Mouse (Mus musculus) forebrain, postnatal 0 days (tissue): ENCODE measurements around the gene Inhba. TPM values are rescaled to one million over a fixed set of nuclear protein-coding genes. Genes with fewer than 3 reads are reported as not detected.

Experiments used
- ATAC-seq: fragments of 200-750 bp; cut with Nextera tagmentation; 2 replicates; pipeline ENCODE4 v1.8.0; 2017; ENCODE audit warnings: mild to moderate bottlenecking, moderate library complexity
- DNase-seq: peaks from one replicate; pipeline ENCODE4 v3.0.0-alpha.2; 2015
- H3K27ac ChIP-seq: fragments of 300-500 bp; sonication (generic); 2 replicates; pipeline ENCODE4 v1.5.1; 2014; ENCODE audit warnings: low read depth, mild to moderate bottlenecking, antibody characterized with exemption, low read length, moderate library complexity, mixed read lengths
- H3K27me3 ChIP-seq: fragments of 300-500 bp; sonication (generic); 2 replicates; pipeline ENCODE4 v1.6.1; 2014; ENCODE audit warnings: mild to moderate bottlenecking, low read length, mixed read lengths; ENCODE audit not compliant: insufficient read depth
- H3K36me3 ChIP-seq: fragments of 300-500 bp; sonication (generic); 2 replicates; pipeline ENCODE4 v1.6.1; 2014; ENCODE audit warnings: mild to moderate bottlenecking, moderate library complexity; ENCODE audit not compliant: insufficient read depth
- H3K4me1 ChIP-seq: fragments of 300-500 bp; sonication (generic); 2 replicates; pipeline ENCODE4 v1.6.1; 2014; ENCODE audit warnings: antibody characterized with exemption; ENCODE audit not compliant: insufficient read depth
- H3K4me2 ChIP-seq: fragments of 300-500 bp; sonication (generic); 2 replicates; pipeline ENCODE4 v1.6.1; 2014; ENCODE audit warnings: low read depth, mild to moderate bottlenecking, moderate library complexity
- H3K4me3 ChIP-seq: fragments of 300-500 bp; sonication (generic); 2 replicates; pipeline ENCODE4 v1.5.1; 2014; ENCODE audit warnings: low read depth, low read length, mixed read lengths
- H3K9ac ChIP-seq: fragments of 300-500 bp; sonication (generic); 2 replicates; pipeline ENCODE4 v1.6.1; 2014; ENCODE audit warnings: mild to moderate bottlenecking
- H3K9me3 ChIP-seq: fragments of 300-500 bp; sonication (generic); 2 replicates; pipeline ENCODE4 v1.6.1; 2016; ENCODE audit warnings: low read length
- CTCF ChIP-seq: sonication (generic); IDR thresholded peaks from 2 replicates; pipeline ENCODE4 v1.5.1; 2016; ENCODE audit warnings: antibody characterized with exemption, control low read depth, low read depth
- WGBS: fragments of 180-500 bp; shearing (Covaris S2); extraction: QIAGEN DNeasy Blood & Tissue Kit; methylation state at CpG from one replicate; pipeline ENCODE4 v1.1.7; 2014; 5-methylcytosine and 5-hydroxymethylcytosine counted together
- polyA plus RNA-seq: library from polyadenylated mRNA; unstranded; fragments of >200 nt; fragmentation: Nextera tagmentation; extraction: Ambion mirVana; gene quantifications from 2 replicates; pipeline ENCODE4 v1.2.1, GENCODE M21; 2015
- total RNA-seq: library from RNA; depleted of rRNA; stranded (reverse); fragments of >200 nt; gene quantifications from 2 replicates; pipeline ENCODE4 v1.2.3, GENCODE M21; 2014

The Inhba gene
- total and polyA plus RNA-seq, 2 experiments from 2014 or later = 2.0 to 5.6 TPM

- no peaks in the 10 kb centered on the region for H3K4me1 ChIP-seq
- ATAC-seq (peak; percentile 82), DNase-seq (peak; percentile 82)
- 7% methylated on average over 4 of the region's 4 CpGs for WGBS
- H3K4me2 ChIP-seq = no peak overlapping the region
- no peak overlapping the region for H3K27ac ChIP-seq
- peak; percentile 89 for TF ChIP-seq CTCF
- H3K4me3 ChIP-seq = no peak overlapping the region
- no peaks in the 10 kb centered on the region for H3K27me3 ChIP-seq
- H3K9me3 ChIP-seq = no peaks in the 10 kb centered on the region
- H3K9ac ChIP-seq = no peak overlapping the region
- no peaks in the 10 kb centered on the region for H3K36me3 ChIP-seq
Measured at GRCm38 (mm10) chr13:16005517-16005916, 6.1 kb upstream of the Inhba start.

- Histone ChIP-seq H3K4me3 (no peak overlapping the region), H3K4me1 (no peaks in the 10 kb centered on the region), H3K27me3 (no peaks in the 10 kb centered on the region), H3K4me2 (no peak overlapping the region), H3K9me3 (no peaks in the 10 kb centered on the region), H3K9ac (no peak overlapping the region), H3K36me3 (no peaks in the 10 kb centered on the region), H3K27ac (no peak overlapping the region)
- no peak for DNase-seq
- no peak for TF ChIP-seq CTCF
- WGBS = 58% methylated on average over 4 of the region's 4 CpGs
- no peak for ATAC-seq
Measured at GRCm38 (mm10) chr13:16007748-16008147, 3.9 kb upstream of the Inhba start.

- Histone ChIP-seq H3K27ac (no peak overlapping the region), H3K4me1 (no peaks in the 10 kb centered on the region), H3K4me2 (no peak overlapping the region), H3K27me3 (no peaks in the 10 kb centered on the region), H3K9me3 (no peaks in the 10 kb centered on the region), H3K9ac (no peak overlapping the region), H3K4me3 (no peak overlapping the region), H3K36me3 (no peaks in the 10 kb centered on the region)
- 75% methylated on average over 1 of the region's 1 CpGs for WGBS
- no peak for ATAC-seq
- TF ChIP-seq CTCF = no peak
- DNase-seq = no peak
Measured at GRCm38 (mm10) chr13:16008348-16008747, 3.3 kb upstream of the Inhba start.

- H3K27me3 ChIP-seq = no peaks in the 10 kb centered on the region
- no peaks in the 10 kb centered on the region for H3K4me1 ChIP-seq
- 83% methylated on average over 8 of the region's 8 CpGs for whole genome bisulfite sequencing
- H3K36me3 ChIP-seq = no peaks in the 10 kb centered on the region
- no peak for TF ChIP-seq CTCF
- ATAC-seq (no peak), DNase-seq (no peak)
- H3K9ac ChIP-seq = no peak overlapping the region
- no peaks in the 10 kb centered on the region for H3K9me3 ChIP-seq
- no peak overlapping the region for H3K4me2 ChIP-seq
- no peak overlapping the region for H3K4me3 ChIP-seq
- no peak overlapping the region for H3K27ac ChIP-seq
Measured at GRCm38 (mm10) chr13:16009766-16010465, 1.7 kb upstream of the Inhba start.

- no peaks in the 10 kb centered on the region for H3K27me3 ChIP-seq
- H3K36me3 ChIP-seq = no peaks in the 10 kb centered on the region
- no peaks in the 10 kb centered on the region for H3K9me3 ChIP-seq
- DNase-seq = no peak
- 0 out of 2 replicates have a peak overlapping the region, but pooled peaks have one; percentile 3 for H3K27ac ChIP-seq
- no peak overlapping the region for H3K4me2 ChIP-seq
- TF ChIP-seq CTCF = no peak
- no peak overlapping the region for H3K9ac ChIP-seq
- H3K4me3 ChIP-seq = no peak overlapping the region
- 38% methylated on average over 4 of the region's 4 CpGs for WGBS
- H3K4me1 ChIP-seq = no peaks in the 10 kb centered on the region
- no peak for ATAC-seq
Measured at GRCm38 (mm10) chr13:16010586-16010985, 1.1 kb upstream of the Inhba start.

GRCm38 (mm10) chr13:16012243-16012887 is 714 bp downstream of the Inhba start:
- Histone ChIP-seq H3K4me2 (peak overlapping the region; percentile 89), H3K27ac (peak overlapping the region; percentile 67; the same call in 1 of the 2 replicates), H3K9me3 (no peaks in the 10 kb centered on the region), H3K4me1 (no peaks in the 10 kb centered on the region), H3K9ac (peak overlapping the region; percentile 62), H3K36me3 (no peaks in the 10 kb centered on the region), H3K4me3 (peak overlapping the region; percentile 49), H3K27me3 (peaks cover 3% of the 10 kb centered on the region; the same call in 1 of the 2 replicates)
- WGBS = 11% methylated on average over 19 of the region's 19 CpGs
- peak; percentile 74 for DNase-seq
- peak; percentile 82 for ATAC-seq
- TF ChIP-seq CTCF = peak; percentile 79

- no peaks in the 10 kb centered on the region for H3K36me3 ChIP-seq
- no peaks in the 10 kb centered on the region for H3K4me1 ChIP-seq
- no peak overlapping the region for H3K9ac ChIP-seq
- no peak overlapping the region for H3K4me2 ChIP-seq
- no peak for DNase-seq
- no peak for ATAC-seq
- H3K4me3 ChIP-seq = no peak overlapping the region
- peaks cover 7% of the 10 kb centered on the region; the same call in 1 of the 2 replicates for H3K27me3 ChIP-seq
- H3K9me3 ChIP-seq = no peaks in the 10 kb centered on the region
- no peak for TF ChIP-seq CTCF
- no peak overlapping the region for H3K27ac ChIP-seq
- 68% methylated on average over 3 of the region's 3 CpGs for WGBS
Measured at GRCm38 (mm10) chr13:16014166-16014565, 2.5 kb downstream of the Inhba start.
